Mouse (Mus musculus) limb, embryonic 12.5 days (tissue): ENCODE data around the gene Zdbf2. TPM values are rescaled to one million over a fixed set of nuclear protein-coding genes. Genes with fewer than 3 reads are reported as not detected.
"Not testable (repeated sequence)": the region's sequence is repeated elsewhere in the genome, so short reads cannot be mapped to it uniquely, and the experiment has no call there.

Source experiments
- ATAC-seq: fragments of 200-750 bp; cut with Nextera tagmentation; 2 replicates; pipeline ENCODE4 v1.8.0; 2017; ENCODE audit warnings: low read depth, moderate TSS enrichment; ENCODE audit not compliant: insufficient number of reproducible peaks, insufficient read depth, low FRiP score, low TSS enrichment
- H3K27ac ChIP-seq: fragments of 300-500 bp; sonication (generic); 2 replicates; pipeline ENCODE4 v1.5.1; 2016; ENCODE audit warnings: mild to moderate bottlenecking, moderate library complexity
- H3K27me3 ChIP-seq: fragments of 300-500 bp; sonication (generic); 2 replicates; pipeline ENCODE4 v1.6.1; 2016; ENCODE audit warnings: mild to moderate bottlenecking, moderate library complexity
- H3K36me3 ChIP-seq: fragments of 300-500 bp; sonication (generic); 2 replicates; pipeline ENCODE4 v1.6.1; 2016; ENCODE audit warnings: mild to moderate bottlenecking, moderate library complexity
- H3K4me1 ChIP-seq: fragments of 300-500 bp; sonication (generic); replicated peaks from 2 replicates; pipeline ENCODE4 v1.6.1; 2016
- H3K4me2 ChIP-seq: fragments of 300-500 bp; sonication (generic); 2 replicates; pipeline ENCODE4 v1.6.1; 2016; ENCODE audit warnings: mild to moderate bottlenecking, moderate library complexity
- H3K4me3 ChIP-seq: fragments of 300-500 bp; sonication (generic); replicated peaks from 2 replicates; pipeline ENCODE4 v1.5.1; 2016; ENCODE audit warnings: mild to moderate bottlenecking
- H3K9ac ChIP-seq: fragments of 300-500 bp; sonication (generic); replicated peaks from 2 replicates; pipeline ENCODE4 v1.6.1; 2016; ENCODE audit warnings: mild to moderate bottlenecking, moderate library complexity
- H3K9me3 ChIP-seq: fragments of 300-500 bp; sonication (generic); 2 replicates; pipeline ENCODE4 v1.6.1; 2016; ENCODE audit warnings: mild to moderate bottlenecking, moderate library complexity
- WGBS: fragments of 180-500 bp; shearing (Covaris S2); methylation state at CpG from one replicate; pipeline ENCODE4 v1.1.7; 2016; 5-methylcytosine and 5-hydroxymethylcytosine counted together
- polyA plus RNA-seq: library from polyadenylated mRNA; unstranded; fragments of >200 nt; fragmentation: Nextera tagmentation; extraction: Ambion mirVana; gene quantifications from 2 replicates; pipeline ENCODE4 v1.2.1, GENCODE M21; 2016

Gene Zdbf2
- polyA plus RNA-seq, 1 experiment from 2014 or later = 14.0 TPM

- Histone ChIP-seq H3K9ac (no peak overlapping the region), H3K9me3 (no peaks in the 10 kb centered on the region), H3K4me2 (no peak overlapping the region), H3K4me3 (no peak overlapping the region), H3K36me3 (no peaks in the 10 kb centered on the region), H3K27me3 (peaks cover 86% of the 10 kb centered on the region), H3K27ac (no peak overlapping the region), H3K4me1 (no peaks in the 10 kb centered on the region)
- 49% methylated on average over 4 of the region's 4 CpGs for WGBS
- ATAC-seq = no peak
These were observed 7.6 kb upstream of the Zdbf2 start for GRCm38 (mm10) chr1:63265461-63265860.

GRCm38 (mm10) chr1:63266121-63266520 is 6.9 kb upstream of the Zdbf2 start:
- H3K9ac ChIP-seq = no peak overlapping the region
- H3K27me3 ChIP-seq = peaks cover 84% of the 10 kb centered on the region
- H3K36me3 ChIP-seq = no peaks in the 10 kb centered on the region
- no peak overlapping the region for H3K27ac ChIP-seq
- H3K4me3 ChIP-seq = no peak overlapping the region
- 40% methylated on average over 12 of the region's 12 CpGs for WGBS
- ATAC-seq = no peak
- H3K4me2 ChIP-seq = no peak overlapping the region
- no peaks in the 10 kb centered on the region for H3K9me3 ChIP-seq
- no peaks in the 10 kb centered on the region for H3K4me1 ChIP-seq

DNA sequence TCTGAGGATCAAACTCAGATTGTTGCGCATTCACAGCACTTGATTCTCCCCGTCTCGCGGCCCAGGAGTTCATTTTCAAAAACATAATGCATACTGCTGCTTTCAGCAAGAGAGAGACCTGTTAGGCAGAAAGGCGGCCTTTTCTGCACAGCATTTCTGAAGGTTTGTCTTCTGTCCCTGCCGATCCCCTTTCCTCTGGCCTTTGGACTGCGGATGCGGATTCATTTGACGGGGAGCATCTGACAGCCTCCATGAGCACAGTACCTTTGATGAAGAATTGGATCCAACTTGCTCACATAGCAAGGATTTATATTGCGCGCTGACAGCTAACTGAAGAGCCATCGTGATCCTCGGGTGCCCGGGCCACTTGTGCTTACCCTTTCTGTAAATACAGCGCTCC is 6.3 kb upstream of the Zdbf2 start:
- H3K9me3 ChIP-seq = no peaks in the 10 kb centered on the region
- ATAC-seq = no peak
- no peak overlapping the region for H3K4me3 ChIP-seq
- H3K9ac ChIP-seq = no peak overlapping the region
- peaks cover 86% of the 10 kb centered on the region for H3K27me3 ChIP-seq
- H3K36me3 ChIP-seq = no peaks in the 10 kb centered on the region
- H3K27ac ChIP-seq = no peak overlapping the region
- 45% methylated on average over 15 of the region's 15 CpGs for WGBS
- H3K4me1 ChIP-seq = no peaks in the 10 kb centered on the region
- no peak overlapping the region for H3K4me2 ChIP-seq

DNA sequence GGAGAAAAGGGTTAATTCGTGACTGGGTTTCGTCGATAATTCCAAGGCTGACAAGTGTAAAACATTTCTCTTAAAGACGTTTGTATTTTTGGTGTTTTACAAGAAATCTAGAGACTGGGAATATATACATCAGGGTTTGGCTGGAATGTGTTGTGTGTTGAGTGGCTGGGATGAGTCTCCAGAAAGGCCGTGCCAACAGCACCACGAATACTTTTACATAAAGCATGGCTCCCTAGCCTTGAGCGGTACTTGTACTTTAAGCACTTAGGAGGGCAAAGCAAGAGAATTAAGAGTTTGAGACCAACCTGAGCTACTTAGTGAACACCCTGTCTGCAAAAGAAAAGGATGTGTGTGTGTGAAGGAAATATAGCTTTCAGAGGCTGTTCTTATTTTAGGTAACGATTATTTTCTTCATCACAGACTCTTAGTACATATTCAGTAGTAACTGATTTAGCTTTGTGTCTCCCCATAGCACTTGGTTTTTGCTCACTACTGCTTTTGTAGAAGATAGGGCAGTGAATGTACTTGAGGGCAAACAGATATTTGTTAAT is 865 bp upstream of the Zdbf2 start:
- H3K36me3 ChIP-seq = no peaks in the 10 kb centered on the region
- no peak overlapping the region for H3K4me3 ChIP-seq
- 27% methylated on average over 8 of the region's 8 CpGs for WGBS
- H3K9ac ChIP-seq = no peak overlapping the region
- H3K4me1 ChIP-seq = no peaks in the 10 kb centered on the region
- no peak for ATAC-seq
- H3K27me3 ChIP-seq = peaks cover 72% of the 10 kb centered on the region
- H3K27ac ChIP-seq = no peak overlapping the region
- peak overlapping the region; percentile 64 for H3K4me2 ChIP-seq
- H3K9me3 ChIP-seq = no peaks in the 10 kb centered on the region

DNA sequence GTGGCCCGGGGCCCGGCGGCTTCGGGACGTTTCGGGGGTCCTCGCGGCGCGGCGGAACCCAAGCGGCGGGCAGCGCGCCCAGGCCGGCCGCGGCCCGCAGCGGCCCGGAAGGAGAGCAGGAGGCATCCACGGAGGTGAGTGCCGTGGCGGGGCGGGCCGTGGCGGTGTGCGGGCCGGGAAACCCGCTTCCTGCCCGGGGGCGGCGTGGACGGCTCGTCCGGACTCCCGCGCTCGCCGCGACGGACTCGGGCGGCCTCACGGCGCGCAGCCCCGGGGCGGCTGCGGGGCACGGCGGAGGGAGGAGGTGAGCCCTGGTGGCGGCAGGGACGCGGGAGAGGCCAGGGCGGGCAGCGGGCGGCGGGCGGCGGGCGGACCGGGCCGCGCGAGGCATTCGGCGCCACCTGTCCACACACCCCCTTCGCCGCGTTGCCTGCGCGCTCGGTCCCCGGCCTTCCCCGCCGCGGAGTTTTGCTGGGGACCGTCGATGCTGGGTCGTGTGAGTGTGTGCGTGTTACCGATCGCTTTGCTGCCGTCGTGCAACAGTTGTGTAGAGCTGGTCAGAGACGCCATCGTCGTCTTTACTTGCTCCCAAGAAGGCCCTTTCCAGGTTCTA is 380 bp downstream of the Zdbf2 start:
- Histone ChIP-seq H3K4me2 (peak overlapping the region; percentile 64), H3K4me1 (no peaks in the 10 kb centered on the region), H3K36me3 (no peaks in the 10 kb centered on the region), H3K9me3 (no peaks in the 10 kb centered on the region), H3K4me3 (peak overlapping the region; percentile 59), H3K27ac (peak overlapping the region; percentile 84), H3K9ac (peak overlapping the region; percentile 77), H3K27me3 (peaks cover 71% of the 10 kb centered on the region)
- peak; percentile 60 for ATAC-seq
- WGBS = under 1% methylated on average over 73 of the region's 89 CpGs

DNA sequence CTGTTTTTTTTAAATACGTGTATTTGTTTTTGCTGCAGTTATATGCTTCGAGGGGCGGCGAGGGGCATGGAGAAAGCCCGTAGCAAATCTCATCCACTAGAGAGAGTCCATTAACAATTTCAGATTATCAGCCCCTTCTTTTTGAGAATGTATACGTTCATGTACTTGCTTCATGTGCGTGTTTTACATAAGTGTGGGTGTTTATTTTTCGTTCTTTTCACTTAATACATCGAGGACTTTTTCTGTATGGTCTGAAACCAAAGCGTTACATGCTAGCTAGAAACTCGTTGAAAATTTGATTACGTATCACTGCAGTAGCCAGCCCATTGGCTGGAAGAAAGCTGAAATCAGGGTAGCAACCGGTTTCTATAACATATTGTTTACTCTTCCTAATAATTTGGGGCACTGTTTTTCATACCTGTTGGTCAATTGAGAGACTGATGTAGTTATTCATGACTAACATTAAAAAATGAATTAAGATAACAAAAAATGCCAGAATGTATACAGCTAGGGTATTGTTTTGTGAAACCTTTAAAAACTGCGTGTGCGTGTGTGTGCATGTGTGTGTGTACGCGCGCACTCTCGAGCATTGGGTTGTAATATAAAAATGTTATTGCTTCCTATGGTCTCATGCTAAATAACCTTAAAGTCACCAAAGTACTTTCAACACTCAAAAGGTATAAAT is 1.1 kb downstream of the Zdbf2 start:
- H3K4me3 ChIP-seq = peak overlapping the region; percentile 59
- no peaks in the 10 kb centered on the region for H3K36me3 ChIP-seq
- 11% methylated on average over 19 of the region's 19 CpGs for WGBS
- H3K9ac ChIP-seq = peak overlapping the region; percentile 77
- no peaks in the 10 kb centered on the region for H3K9me3 ChIP-seq
- peaks cover 64% of the 10 kb centered on the region for H3K27me3 ChIP-seq
- H3K27ac ChIP-seq = no peak overlapping the region
- ATAC-seq = no peak
- peak overlapping the region; percentile 64 for H3K4me2 ChIP-seq
- H3K4me1 ChIP-seq = no peaks in the 10 kb centered on the region

- no peak overlapping the region for H3K9ac ChIP-seq
- 32% methylated on average over 5 of the region's 5 CpGs for WGBS
- H3K4me2 ChIP-seq = no peak overlapping the region
- no peak overlapping the region for H3K4me3 ChIP-seq
- H3K27me3 ChIP-seq = peaks cover 31% of the 10 kb centered on the region
- ATAC-seq = no peak
- H3K4me1 ChIP-seq = no peaks in the 10 kb centered on the region
- H3K36me3 ChIP-seq = no peaks in the 10 kb centered on the region
- no peaks in the 10 kb centered on the region for H3K9me3 ChIP-seq
- H3K27ac ChIP-seq = no peak overlapping the region
These were observed 5.0 kb downstream of the Zdbf2 start for GRCm38 (mm10) chr1:63278106-63278505.

- no peak overlapping the region for H3K9ac ChIP-seq
- H3K36me3 ChIP-seq = no peaks in the 10 kb centered on the region; the same call in 1 of the 2 replicates
- no peak overlapping the region for H3K4me3 ChIP-seq
- H3K4me1 ChIP-seq = no peaks in the 10 kb centered on the region
- ATAC-seq = no peak
- H3K4me2 ChIP-seq = no peak overlapping the region
- H3K27me3 ChIP-seq = no peaks in the 10 kb centered on the region
- H3K27ac ChIP-seq = no peak overlapping the region
- 61% methylated on average over 7 of the region's 7 CpGs for WGBS
- H3K9me3 ChIP-seq = no peaks in the 10 kb centered on the region
These were observed 20.9 kb downstream of the Zdbf2 start for GRCm38 (mm10) chr1:63293965-63294364.

- Histone ChIP-seq H3K27me3 (peaks cover 22% of the 10 kb centered on the region), H3K9me3 (no peaks in the 10 kb centered on the region; the same call in 1 of the 2 replicates), H3K9ac (no peak overlapping the region), H3K27ac (no peak overlapping the region), H3K4me1 (0 out of 2 replicates have a peak, but pooled peaks cover 3% of the 10 kb centered on the region), H3K36me3 (peaks cover 7% of the 10 kb centered on the region; the same call in 1 of the 2 replicates), H3K4me2 (peak overlapping the region; percentile 47), H3K4me3 (peak overlapping the region; percentile 31)
- no peak for ATAC-seq
- 41% methylated on average over 18 of the region's 18 CpGs for WGBS
These were observed 36.6 kb downstream of the Zdbf2 start for GRCm38 (mm10) chr1:63309661-63310060.

DNA sequence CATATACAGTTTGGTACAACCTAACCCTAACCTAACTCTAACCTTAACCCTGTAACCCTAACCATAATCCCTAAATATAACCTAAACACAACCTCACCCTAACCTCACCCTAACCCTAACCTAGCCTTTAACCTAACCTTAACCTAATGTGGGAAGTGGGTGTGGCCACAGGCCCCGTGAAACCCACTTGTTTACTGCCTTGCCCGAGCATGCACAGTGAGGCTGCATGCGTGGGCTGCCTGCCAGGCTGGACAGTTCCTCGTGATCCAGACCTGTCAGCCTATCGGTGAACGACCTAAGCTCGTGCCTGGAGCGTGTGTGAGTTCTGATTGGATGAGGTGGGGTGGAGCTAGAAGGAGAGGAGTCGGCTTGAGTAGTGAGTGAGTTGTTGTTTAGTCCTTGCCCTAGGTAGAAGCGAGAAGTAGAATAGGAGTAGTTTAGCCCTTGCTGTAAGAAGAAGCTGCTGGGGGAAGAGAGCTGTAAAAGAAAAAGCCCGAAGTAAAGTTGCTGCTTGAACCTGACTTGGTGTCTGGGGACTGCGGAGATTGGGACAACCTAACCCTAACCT is 50.6 kb downstream of the Zdbf2 start:
- H3K4me1 ChIP-seq, H3K27me3 ChIP-seq, H3K36me3 ChIP-seq, H3K27ac ChIP-seq, H3K4me3 ChIP-seq, H3K9ac ChIP-seq, ATAC-seq, H3K4me2 ChIP-seq, H3K9me3 ChIP-seq: not testable (repeated sequence)
- 39% methylated on average over 12 of the region's 12 CpGs for WGBS
